In the genomic region with DNA sequence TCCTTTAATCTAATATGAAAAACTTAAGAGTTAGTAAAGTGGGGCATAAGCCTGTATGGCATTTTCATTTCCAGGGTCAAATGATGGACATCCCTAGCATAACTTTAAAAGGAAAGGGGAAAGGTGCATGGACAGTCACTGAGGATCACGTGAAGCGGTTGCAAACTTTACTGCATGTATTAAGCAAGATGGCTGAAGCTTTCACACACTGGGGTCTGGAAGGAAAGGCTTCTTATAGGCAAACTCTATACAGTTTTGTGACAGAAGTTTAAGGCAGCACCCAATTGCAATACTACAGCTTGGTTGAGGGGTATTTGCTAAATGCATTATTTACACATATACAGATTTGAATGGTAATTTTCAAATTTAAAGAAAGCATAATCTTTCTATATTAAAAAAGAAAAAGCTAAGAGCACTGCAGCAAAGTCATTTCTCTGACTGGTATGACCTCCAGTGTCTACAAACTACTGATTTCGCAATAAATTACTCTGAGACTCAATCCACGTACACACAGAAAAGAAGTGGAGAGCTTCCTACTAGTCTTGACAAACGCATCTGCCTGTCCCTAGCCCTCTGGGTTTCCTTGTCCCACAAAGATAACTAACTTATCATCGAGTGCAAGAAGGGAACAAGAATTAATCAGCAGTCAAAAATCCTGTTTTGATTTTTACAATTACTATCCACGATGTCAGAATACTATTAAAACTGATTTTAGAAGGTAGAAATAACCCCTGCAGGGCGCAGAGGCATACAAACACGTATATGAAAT, we compare ENCODE assay signal across 8 mouse cellular contexts. TPM values are rescaled to one million over a fixed set of nuclear protein-coding genes. Genes with fewer than 3 reads are reported as not detected.
DNase-seq lines count a peak whose midpoint lies in the region.

No protein-coding gene starts in this region.

- peak overlapping the region; percentile 98 for H3K27ac ChIP-seq in heart, embryonic 10.5 days

- intact Hi-C loops in heart, postnatal 36 days (cut with DNase I), result loop anchor here (2.0 to 10.0 kb wide), 3 partner anchors 201 to 825 kb away; partner anchors contain the start of gene Sertad2
- intact Hi-C loops in heart, postnatal 10 days (cut with DNase I), result loop anchor here (5.0 to 10.0 kb wide), 4 partner anchors 48 to 1037 kb away; partner anchors contain the start of gene Slc1a4

- no peaks in the 10 kb centered on the region for H3K9me3 ChIP-seq in heart, embryonic 10.5 days

- WGBS in heart, embryonic 10.5 days, result 16% methylated on average over 9 of the region's 9 CpGs

- H3K4me1 ChIP-seq in heart, embryonic 10.5 days, result peaks cover 14% of the 10 kb centered on the region; the same call in 1 of the 2 replicates

- no peak for DNase-seq in heart, embryonic 10.5 days (ENCODE audit: low spot score)
- no peak for DNase-seq in heart, postnatal 36 days
- peak; percentile 19 for DNase-seq in c-Kit-positive CD71-positive TER-119-positive erythroid progenitor cells, embryonic 14.5 days (ENCODE audit: low spot score)
- DNase-seq in heart, postnatal 10 days, result peak; percentile 34 to 38
- peak; percentile 32 for DNase-seq in lung, postnatal 36 days
- DNase-seq in gastrocnemius, adult 18-20 months (ENCODE audit: low spot score), result no peak
- DNase-seq in urinary bladder, adult 18-20 months (ENCODE audit: low spot score in 2 of 2), result no peak
- no peak for DNase-seq in kidney, adult 18-20 months

- no peaks in the 10 kb centered on the region for H3K36me3 ChIP-seq in heart, embryonic 10.5 days

- H3K4me3 ChIP-seq in heart, embryonic 10.5 days, result peak overlapping the region; percentile 74

- H3K27me3 ChIP-seq in heart, embryonic 10.5 days (ENCODE audit: insufficient read depth, poor library complexity, severe bottlenecking), result no peaks in the 10 kb centered on the region

RNA-seq across cellular contexts. Expression of gene Ugp2, which starts 1.6 kb away (rescaled TPM):
- polyA plus RNA-seq in heart, embryonic 10.5 days (2016; fragmentation: Nextera tagmentation; extraction: Ambion mirVana), result 150 and 200 TPM in 2 replicates
- total RNA-seq in heart, postnatal 36 days (2021), result 100 to 1,000 TPM; 212 to 232 TPM
- 100 to 1,000 TPM; 187 to 190 TPM for total RNA-seq in heart, postnatal 10 days (2021)
- total RNA-seq in gastrocnemius, adult 18-20 months (2021), result 100 to 1,000 TPM; 488 to 583 TPM

Comparison
In these comparisons a context has a peak if more than half of its experiments do, and no peak if none do; other contexts are left out.
1. DNase-seq: peak in c-Kit-positive CD71-positive TER-119-positive erythroid progenitor cells, embryonic 14.5 days (single experiment), heart, postnatal 10 days (2 of 2) and lung, postnatal 36 days (single experiment); none in heart, embryonic 10.5 days (single experiment), heart, postnatal 36 days (0 of 2), gastrocnemius, adult 18-20 months (single experiment), urinary bladder, adult 18-20 months (0 of 2) and kidney, adult 18-20 months (single experiment).